Comparison of ENCODE assay signal across 8 mouse cellular contexts in genomic region chr9:122569511-122570455, GRCm38 (mm10).
DNase-seq lines count a peak whose midpoint lies in the region; ATAC-seq lines count a peak whose summit lies in the region.
"Had no signal": no experiment of that assay in that cellular context is flagged by ENCODE, and none has a peak within 500 bp of the region (broad histone marks: within the 10 kb centered on the region; RNA-seq: fewer than 3 reads in every experiment).

No protein-coding gene starts in this region.

- H3K27ac ChIP-seq in embryonic facial prominence, embryonic 15.5 days (replicated peaks), result no peak overlapping the region
- H3K27ac ChIP-seq in limb, embryonic 11.5 days (replicated peaks; ENCODE audit: low read depth, low read length), result no peak overlapping the region
- no peak overlapping the region for H3K27ac ChIP-seq in stomach, embryonic 16.5 days (ENCODE audit: low read length)

- no peak for ATAC-seq in embryonic facial prominence, embryonic 15.5 days (ENCODE audit: insufficient number of reproducible peaks, low FRiP score, low TSS enrichment, low read depth)
- ATAC-seq in limb, embryonic 11.5 days (ENCODE audit: insufficient number of reproducible peaks, low FRiP score, low TSS enrichment, low read depth), result 0 out of 2 replicates have a peak, but pooled peaks have one; percentile 26
- no peak for ATAC-seq in stomach, embryonic 16.5 days (ENCODE audit: insufficient read depth, low FRiP score)
- ATAC-seq in activated CD4-positive, CD25-positive, alpha-beta regulatory T cell, adult 4 months, result no peak

- 2% methylated on average over 48 of the region's 48 CpGs for WGBS in embryonic facial prominence, embryonic 15.5 days
- 1% methylated on average over 48 of the region's 48 CpGs for WGBS in limb, embryonic 11.5 days
- 2% methylated on average over 48 of the region's 48 CpGs for WGBS in stomach, embryonic 16.5 days

- H3K4me1 ChIP-seq in embryonic facial prominence, embryonic 15.5 days, result peaks cover 38% of the 10 kb centered on the region
- H3K4me1 ChIP-seq in limb, embryonic 11.5 days (ENCODE audit: control insufficient read depth, insufficient read depth, low read length), result 0 out of 2 replicates have a peak, but pooled peaks cover 6% of the 10 kb centered on the region
- peaks cover 16% of the 10 kb centered on the region for H3K4me1 ChIP-seq in stomach, embryonic 16.5 days (ENCODE audit: control insufficient read depth, insufficient read depth, low read length)

- H3K4me2 ChIP-seq in embryonic facial prominence, embryonic 15.5 days (replicated peaks), result peak overlapping the region; percentile 94
- peak overlapping the region; percentile 73 for H3K4me2 ChIP-seq in limb, embryonic 11.5 days (ENCODE audit: low read depth, severe bottlenecking)
- peak overlapping the region; percentile 60 for H3K4me2 ChIP-seq in stomach, embryonic 16.5 days (ENCODE audit: low read depth, low read length)

- peak overlapping the region; percentile 18; the same call in 1 of the 2 replicates for H3K9ac ChIP-seq in embryonic facial prominence, embryonic 15.5 days
- H3K9ac ChIP-seq in limb, embryonic 11.5 days (ENCODE audit: low read length), result no peak overlapping the region
- H3K9ac ChIP-seq in stomach, embryonic 16.5 days (ENCODE audit: low read length), result no peak overlapping the region

- H3K9me3 ChIP-seq in embryonic facial prominence, embryonic 15.5 days (replicated peaks), result no peaks in the 10 kb centered on the region
- H3K9me3 ChIP-seq in limb, embryonic 11.5 days (ENCODE audit: control insufficient read depth, low read length), result no peaks in the 10 kb centered on the region
- no peaks in the 10 kb centered on the region for H3K9me3 ChIP-seq in stomach, embryonic 16.5 days (replicated peaks; ENCODE audit: control insufficient read depth, low read length)

- peak overlapping the region; percentile 43 for H3K4me3 ChIP-seq in embryonic facial prominence, embryonic 15.5 days (replicated peaks)
- H3K4me3 ChIP-seq in limb, embryonic 11.5 days (ENCODE audit: low read depth, low read length), result peak overlapping the region; percentile 38
- H3K4me3 ChIP-seq in stomach, embryonic 16.5 days (replicated peaks; ENCODE audit: low read length), result peak overlapping the region; percentile 39

- peaks cover 77% of the 10 kb centered on the region for H3K27me3 ChIP-seq in embryonic facial prominence, embryonic 15.5 days
- H3K27me3 ChIP-seq in limb, embryonic 11.5 days (ENCODE audit: control insufficient read depth, insufficient read depth, low read length), result peaks cover 69% of the 10 kb centered on the region
- H3K27me3 ChIP-seq in stomach, embryonic 16.5 days (ENCODE audit: control insufficient read depth, insufficient read depth, low read length), result peaks cover 74% of the 10 kb centered on the region

- H3K36me3 ChIP-seq in embryonic facial prominence, embryonic 15.5 days, result no peaks in the 10 kb centered on the region
- no peaks in the 10 kb centered on the region for H3K36me3 ChIP-seq in limb, embryonic 11.5 days (ENCODE audit: control insufficient read depth, insufficient read depth, low read length)
- no peaks in the 10 kb centered on the region for H3K36me3 ChIP-seq in stomach, embryonic 16.5 days (ENCODE audit: control insufficient read depth, insufficient read depth, low read length)

- DNase-seq in retina, postnatal 1 day, result peak; percentile 35
- no peak for DNase-seq in retina, embryonic 14.5 days (ENCODE audit: low spot score)
- DNase-seq in limb, embryonic 11.5 days (ENCODE audit: low spot score), result peak; percentile 54
- no peak for DNase-seq in layer of hippocampus, adult 11-12 months (ENCODE audit: low spot score)
- DNase-seq: kidney, adult 11 months had no signal

Comparison
In these comparisons a context has a peak if more than half of its experiments do, and no peak if none do; other contexts are left out.
1. DNase-seq: peak in retina, postnatal 1 day (single experiment) and limb, embryonic 11.5 days (single experiment); none in retina, embryonic 14.5 days (single experiment) and layer of hippocampus, adult 11-12 months (single experiment).
2. Peak in every context shown above with its lines, with median percentiles within 50 percentile points of each other: H3K4me2 ChIP-seq and H3K4me3 ChIP-seq.